Mouse (Mus musculus) Patski (cell line): Measurements from ENCODE around the gene P4htm. TPM values are rescaled to one million over a fixed set of nuclear protein-coding genes. Genes with fewer than 3 reads are reported as not detected.
"Not testable (repeated sequence)": the region's sequence is repeated elsewhere in the genome, so short reads cannot be mapped to it uniquely, and the experiment has no call there.

Experiments
- ATAC-seq: fragments of 100-300 bp; one replicate; pipeline ENCODE4 v1.8.0; 2021
- CTCF ChIA-PET: fragments of 350-600 bp; sonication (Branson Sonifier 250); formaldehyde crosslinking; loops from one replicate; lab custom pipeline; 2022; ENCODE audit warnings: inconsistent platforms; lab: Charles Lee
- POLR2A ChIA-PET: fragments of 350-600 bp; sonication (Branson Sonifier 250); formaldehyde crosslinking; loops from one replicate; lab custom pipeline; 2022; ENCODE audit warnings: antibody characterized with exemption, inconsistent platforms; lab: Charles Lee
- DNase-seq: peaks from one replicate; pipeline ENCODE4 v3.0.0-alpha.2; 2011; ENCODE audit warnings: low read depth, low spot score
- H3K27me3 ChIP-seq: fragments of 371-371 bp; one replicate; pipeline ENCODE4 v1.5.1; 2021
- CTCF ChIP-seq: fragments of 100-300 bp; IDR thresholded peaks from one replicate; pipeline ENCODE4 v1.5.1; 2021
- in situ Hi-C: fragments of 300-500 bp; cut with MboI; formaldehyde crosslinking; loops from 3 replicates; pipeline ENCODE4 v1.11.1; 2018; ENCODE audit warnings: low pct_unique_long_range_greater_than_20kb, mixed read lengths
- polyA plus RNA-seq: library from polyadenylated mRNA; unstranded; gene quantifications from one replicate; pipeline ENCODE4 v1.2.3, GENCODE M21; 2021

The P4htm gene
- polyA plus RNA-seq, 1 experiment from 2014 or later = 8.6 TPM

- in situ Hi-C loops = no loop called here
Measured at GRCm38 (mm10) chr9:108608889-108609288, 11.4 kb upstream of the P4htm start.

DNA sequence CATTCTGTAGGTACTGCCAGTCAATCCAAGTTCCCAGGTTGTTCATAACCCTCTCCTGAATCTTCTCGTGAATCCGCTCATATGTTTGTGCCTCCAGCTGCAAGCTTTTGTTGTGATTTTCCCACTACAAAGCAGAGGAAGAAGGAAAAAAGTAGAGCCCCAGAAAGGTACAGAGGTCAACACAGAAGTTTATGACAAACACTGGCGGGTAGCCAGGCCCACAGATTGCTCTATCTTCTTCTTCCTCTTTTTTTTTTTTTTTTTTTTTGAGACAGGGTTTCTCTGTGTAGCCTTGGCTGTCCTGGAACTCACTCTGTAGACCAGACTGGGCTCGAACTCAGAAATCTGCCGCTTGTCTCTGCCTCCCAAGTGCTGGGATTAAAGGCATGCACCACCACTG, 10.5 kb upstream of the P4htm start:
- in situ Hi-C loops, DNase-seq, POLR2A ChIA-PET, CTCF ChIA-PET, H3K27me3 ChIP-seq, ATAC-seq: not testable (repeated sequence)

More at GRCm38 (mm10) chr9:108608889-108609288, 11.4 kb upstream of the P4htm start:
- no peak for TF ChIP-seq CTCF
- ChIA-PET CTCF (no interaction called here), POLR2A (no interaction called here)
- no peaks in the 10 kb centered on the region for H3K27me3 ChIP-seq
- DNase-seq (no peak), ATAC-seq (no peak)

DNA sequence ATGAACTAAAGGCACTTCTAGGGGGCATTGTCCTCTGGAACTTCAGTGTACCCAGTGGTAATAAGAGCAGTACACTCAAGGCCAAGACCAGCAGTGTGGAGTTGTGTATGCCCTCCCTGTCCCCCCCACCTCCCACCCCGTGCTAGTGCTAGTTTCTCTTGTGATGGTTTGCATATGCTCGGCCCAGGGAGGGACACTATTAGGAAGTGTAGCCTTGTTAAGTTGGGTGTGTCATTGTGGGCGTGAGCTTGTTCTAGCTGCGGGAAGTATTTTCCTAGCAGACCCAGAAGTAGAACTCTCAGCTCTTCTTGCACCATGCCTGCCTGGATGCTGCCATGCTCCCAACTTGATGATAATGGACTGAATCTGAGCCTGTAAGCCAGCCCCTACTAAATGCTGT, 4.5 kb upstream of the P4htm start:
- no peak for TF ChIP-seq CTCF
- DNase-seq (no peak), ATAC-seq (no peak)
- CTCF ChIA-PET = no interaction called here
- in situ Hi-C loops = no loop called here
- POLR2A ChIA-PET = no interaction called here
- no peaks in the 10 kb centered on the region for H3K27me3 ChIP-seq

DNA sequence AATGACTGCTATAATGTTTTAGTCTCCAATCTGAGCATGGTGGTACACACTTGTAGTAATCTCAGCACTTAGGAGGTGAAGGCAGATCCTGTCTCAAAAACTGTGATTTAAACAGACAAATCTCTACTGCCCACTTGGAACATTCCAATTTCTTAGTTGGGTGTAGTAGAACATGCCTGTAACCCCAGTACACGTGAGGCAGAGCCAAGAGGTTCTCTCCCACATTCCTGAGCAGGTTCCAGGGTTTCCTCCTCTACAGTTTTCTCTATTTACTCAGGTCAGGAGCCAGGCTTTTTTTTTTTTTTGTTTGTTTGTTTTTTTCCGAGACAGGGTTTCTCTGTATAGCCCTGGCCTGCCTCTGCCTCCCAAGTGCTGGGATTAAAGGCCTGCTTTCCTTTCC, 2.5 kb upstream of the P4htm start:
- ATAC-seq = no peak
- no peak for TF ChIP-seq CTCF
- in situ Hi-C loops = no loop called here
- DNase-seq = no peak
- CTCF ChIA-PET = no interaction called here
- POLR2A ChIA-PET = no interaction called here
- H3K27me3 ChIP-seq = no peaks in the 10 kb centered on the region

DNA sequence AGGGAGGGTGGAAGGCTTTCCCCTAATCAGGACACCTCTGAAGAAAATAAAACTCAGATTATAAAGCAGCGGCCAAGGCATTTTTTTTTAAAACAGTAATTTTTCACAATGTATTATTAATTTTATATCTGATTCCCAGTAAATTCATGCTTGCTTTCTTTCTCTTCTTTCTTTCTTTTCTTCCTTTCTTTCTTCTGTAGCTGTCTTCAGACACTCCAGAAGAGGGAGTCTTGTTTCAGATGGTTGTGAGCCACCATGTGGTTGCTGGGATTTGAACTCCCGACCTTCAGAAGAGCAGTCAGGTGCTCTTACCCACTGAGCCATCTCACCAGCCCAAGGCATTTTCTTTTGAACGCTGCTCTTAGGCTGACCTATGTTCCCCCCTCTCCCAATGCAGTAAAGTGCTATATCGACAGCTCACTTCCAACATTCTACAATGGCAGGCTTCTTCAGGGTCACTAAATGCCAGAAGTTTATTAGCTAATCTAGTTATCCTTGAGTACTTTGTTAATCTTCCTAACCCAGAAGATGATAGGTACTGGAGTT, 1.6 kb upstream of the P4htm start:
- no peaks in the 10 kb centered on the region for H3K27me3 ChIP-seq
- TF ChIP-seq CTCF = no peak
- in situ Hi-C loops = no loop called here
- ATAC-seq = no peak
- no peak for DNase-seq
- POLR2A ChIA-PET = no interaction called here
- CTCF ChIA-PET = no interaction called here

DNA sequence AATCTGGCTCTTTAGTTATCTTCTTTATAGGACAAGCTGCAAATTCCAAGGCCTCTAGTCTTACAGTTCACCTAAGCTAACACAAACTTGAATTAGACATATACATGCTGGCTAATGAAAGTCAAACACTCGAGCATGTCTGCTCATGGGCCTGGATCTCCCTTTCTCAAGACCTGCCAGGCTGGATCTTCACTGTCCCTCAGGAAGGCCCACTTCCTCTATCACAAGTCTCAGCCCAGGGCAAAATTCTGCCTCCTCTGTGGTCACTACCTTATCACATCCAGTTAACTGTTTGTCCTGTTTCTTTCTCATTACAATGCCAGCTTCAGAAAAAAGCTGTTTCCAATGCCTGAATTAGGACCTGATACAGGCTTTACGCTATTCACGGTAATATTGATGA, 3.1 kb downstream of the P4htm start:
- no peaks in the 10 kb centered on the region for H3K27me3 ChIP-seq
- TF ChIP-seq CTCF = no peak
- in situ Hi-C loops = no loop called here
- DNase-seq (no peak), ATAC-seq (no peak)
- CTCF ChIA-PET = no interaction called here
- POLR2A ChIA-PET = no interaction called here

DNA sequence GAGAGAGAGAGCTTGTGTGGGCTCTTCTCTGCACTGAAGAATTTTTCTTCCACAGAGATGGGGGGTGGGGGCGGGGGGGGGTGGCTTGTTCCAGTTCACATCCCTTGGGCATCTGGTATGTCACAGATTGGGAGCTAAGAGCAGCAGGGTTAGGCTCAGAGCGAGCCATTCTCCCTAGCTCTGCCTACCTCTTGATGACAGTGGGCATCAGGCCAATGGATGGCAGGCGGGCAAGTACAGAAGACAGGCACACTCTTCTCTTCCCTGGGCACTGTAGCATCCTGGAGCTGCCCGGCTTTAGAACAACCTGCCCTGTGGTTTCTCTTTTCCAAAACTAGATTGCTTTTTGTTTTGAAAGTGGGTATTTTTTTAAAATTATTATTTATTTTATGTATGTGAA, 6.0 kb downstream of the P4htm start:
- ChIA-PET POLR2A (no interaction called here), CTCF (interaction anchor here (1.5 kb wide), 1 partner anchor 12 kb away, joined by 5 read pairs; no protein-coding TSS in a partner anchor)
- H3K27me3 ChIP-seq = no peaks in the 10 kb centered on the region
- TF ChIP-seq CTCF = no peak
- ATAC-seq (no peak), DNase-seq (no peak)
- in situ Hi-C loops = no loop called here

DNA sequence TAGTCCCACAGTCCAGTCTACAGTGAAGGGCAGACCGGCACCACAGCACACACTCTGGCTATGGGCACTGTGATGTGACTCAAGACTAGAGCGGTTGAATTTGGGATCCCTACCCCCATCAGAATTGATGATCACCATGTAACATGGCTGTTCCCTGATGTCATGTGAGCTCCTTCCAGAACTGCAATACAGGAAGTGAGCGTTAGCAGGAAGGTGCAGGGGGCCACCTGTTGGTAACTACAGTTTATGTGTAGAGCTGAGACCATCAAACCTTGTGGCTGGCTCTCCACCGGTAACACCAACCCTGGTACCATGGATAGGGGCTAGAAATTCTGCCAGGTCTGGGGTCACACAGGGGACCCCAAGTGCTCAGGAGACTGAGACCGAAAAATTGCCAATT, 8.2 kb downstream of the P4htm start:
- CTCF ChIA-PET = no interaction called here
- DNase-seq (no peak), ATAC-seq (no peak)
- POLR2A ChIA-PET = interaction anchor here (3.3 kb wide), 1 partner anchor 10 kb away, joined by 11 read pairs; the partner anchor contains the start of gene Wdr6
- no peaks in the 10 kb centered on the region for H3K27me3 ChIP-seq
- in situ Hi-C loops = no loop called here
- no peak for TF ChIP-seq CTCF

DNA sequence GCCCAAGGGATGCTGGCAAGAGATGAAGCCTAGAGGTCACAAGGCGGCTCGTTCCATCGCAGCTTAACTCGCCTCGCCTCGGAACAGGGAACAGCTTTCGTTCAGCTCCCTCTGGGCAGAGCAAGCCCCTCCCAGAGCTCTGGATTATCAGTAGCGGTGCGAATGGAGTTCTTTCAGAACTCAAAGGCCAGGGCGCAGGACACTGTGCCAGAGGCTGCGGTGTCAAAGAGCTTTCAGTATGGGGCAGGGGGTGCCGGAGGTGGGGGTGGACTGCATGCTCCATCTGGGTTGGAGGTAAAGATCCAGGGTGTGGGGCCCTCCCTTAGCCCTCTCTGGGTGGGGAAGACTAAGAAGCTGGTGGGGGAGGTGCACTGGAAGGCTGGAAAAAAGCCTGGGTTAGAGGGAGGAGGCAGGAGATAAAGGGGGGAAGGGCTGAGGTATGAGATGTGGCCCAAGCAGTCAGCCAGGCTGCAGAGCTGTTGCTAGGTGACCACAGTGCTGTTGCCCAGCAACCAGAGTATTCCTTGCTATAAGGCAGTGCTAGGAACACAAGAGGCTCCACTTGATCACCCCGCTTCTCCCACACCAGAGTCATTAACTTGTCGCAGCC, 9.8 kb downstream of the P4htm start:
- in situ Hi-C loops = no loop called here
- no peak for DNase-seq
- CTCF ChIA-PET = no interaction called here
- no peaks in the 10 kb centered on the region for H3K27me3 ChIP-seq
- no peak for ATAC-seq
- POLR2A ChIA-PET = interaction anchor here (3.3 kb wide), 1 partner anchor 9 kb away, joined by 11 read pairs; the partner anchor contains the start of gene Wdr6
- TF ChIP-seq CTCF = no peak

- no peak for TF ChIP-seq CTCF
- no peaks in the 10 kb centered on the region for H3K27me3 ChIP-seq
- in situ Hi-C loops = no loop called here
- CTCF ChIA-PET = interaction anchor here (1.3 kb wide), 1 partner anchor 13 kb away, joined by 5 read pairs; no protein-coding TSS in a partner anchor
- DNase-seq (no peak), ATAC-seq (no peak)
- POLR2A ChIA-PET = interaction anchor here (1.6 kb wide), 1 partner anchor 10 kb away, joined by 11 read pairs; no protein-coding TSS in a partner anchor
Measured at GRCm38 (mm10) chr9:108579344-108579690, 18.1 kb downstream of the P4htm start.

GRCm38 (mm10) chr9:108578545-108579343, 18.7 kb downstream of the P4htm start, which contains the start of gene Wdr6:
Gene Wdr6, minus strand, starts transcription at chr9:108578739.
- no peak for DNase-seq
- POLR2A ChIA-PET = interaction anchor here (1.6 kb wide), 1 partner anchor 10 kb away, joined by 11 read pairs; no protein-coding TSS in a partner anchor
- no peaks in the 10 kb centered on the region for H3K27me3 ChIP-seq
- CTCF ChIA-PET = interaction anchor here (1.3 kb wide), 1 partner anchor 13 kb away, joined by 5 read pairs; no protein-coding TSS in a partner anchor
- TF ChIP-seq CTCF = no peak
- in situ Hi-C loops = no loop called here
- ATAC-seq = peak; percentile 92
